Mouse (Mus musculus): ENCODE measurements at regions not wholly inside any gene's neighbourhood (a gene's known extent, or its start where the extent isn't known, plus 50 kb on each side); places are given as distances from the start of the nearest gene placed in this dataset.
A peak's percentile ranks its signal among the peaks of the same experiment; 100 is the strongest.

DNA sequence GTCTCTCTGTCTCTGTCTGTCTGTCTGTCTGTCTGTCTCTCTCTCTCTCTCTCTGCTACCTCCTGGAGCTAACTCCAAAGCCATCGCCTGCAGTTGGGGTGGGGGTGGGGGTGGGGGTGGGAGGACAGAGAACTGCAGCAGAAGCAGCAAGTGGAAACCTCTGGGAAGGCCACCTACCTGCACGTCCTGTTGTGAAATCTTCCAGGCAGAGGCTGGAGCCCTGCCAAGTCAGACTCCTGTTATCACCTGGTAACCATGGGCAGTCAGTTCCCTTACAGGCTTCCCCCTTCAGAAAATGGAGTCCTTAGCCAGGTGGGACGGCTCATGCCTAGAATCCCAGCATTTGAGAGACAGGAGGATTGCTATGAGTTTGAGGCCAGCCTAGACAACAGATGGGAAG lies 361.8 kb downstream of the Bcor start:
- Histone ChIP-seq H3K36me3 (ENCODE audit: control insufficient read depth, insufficient read depth, low read length) (no peaks in the 10 kb centered on the region), H3K4me3 (ENCODE audit: low read depth, low read length) (no peak overlapping the region), H3K4me2 (no peak overlapping the region), H3K9ac (ENCODE audit: low read depth, low read length) (no peak overlapping the region), H3K9me3 (replicated peaks; ENCODE audit: control insufficient read depth, low read length) (no peaks in the 10 kb centered on the region), H3K27me3 (ENCODE audit: control insufficient read depth, insufficient read depth, low read length) (peaks cover 6% of the 10 kb centered on the region; the same call in 1 of the 2 replicates), H3K27ac (ENCODE audit: low read depth, low read length) (no peak overlapping the region), H3K4me1 (ENCODE audit: control insufficient read depth, insufficient read depth, low read length) (no peaks in the 10 kb centered on the region)
- no peak for ATAC-seq (replicated peaks; ENCODE audit: insufficient number of reproducible peaks, low FRiP score, low TSS enrichment)
- 9% methylated on average over 3 of the region's 3 CpGs for WGBS (ENCODE audit: insufficient replicate concordance)

- Histone ChIP-seq H3K4me2 (no peak overlapping the region), H3K27ac (ENCODE audit: low read depth, low read length) (no peak overlapping the region), H3K27me3 (ENCODE audit: control insufficient read depth, insufficient read depth, low read length) (peaks cover 15% of the 10 kb centered on the region), H3K4me1 (ENCODE audit: control insufficient read depth, insufficient read depth, low read length) (0 out of 2 replicates have a peak, but pooled peaks cover 3% of the 10 kb centered on the region), H3K9me3 (replicated peaks; ENCODE audit: control insufficient read depth, low read length) (no peaks in the 10 kb centered on the region), H3K36me3 (ENCODE audit: control insufficient read depth, insufficient read depth, low read length) (no peaks in the 10 kb centered on the region), H3K9ac (ENCODE audit: low read depth, low read length) (no peak overlapping the region), H3K4me3 (ENCODE audit: low read depth, low read length) (no peak overlapping the region)
- 65% methylated on average over 16 of the region's 16 CpGs for WGBS (ENCODE audit: insufficient replicate concordance)
- ATAC-seq (replicated peaks; ENCODE audit: insufficient number of reproducible peaks, low FRiP score, low TSS enrichment) = no peak
Measured at GRCm38 (mm10) chrX:11800400-11800941, 359.7 kb downstream of the Bcor start.

DNA sequence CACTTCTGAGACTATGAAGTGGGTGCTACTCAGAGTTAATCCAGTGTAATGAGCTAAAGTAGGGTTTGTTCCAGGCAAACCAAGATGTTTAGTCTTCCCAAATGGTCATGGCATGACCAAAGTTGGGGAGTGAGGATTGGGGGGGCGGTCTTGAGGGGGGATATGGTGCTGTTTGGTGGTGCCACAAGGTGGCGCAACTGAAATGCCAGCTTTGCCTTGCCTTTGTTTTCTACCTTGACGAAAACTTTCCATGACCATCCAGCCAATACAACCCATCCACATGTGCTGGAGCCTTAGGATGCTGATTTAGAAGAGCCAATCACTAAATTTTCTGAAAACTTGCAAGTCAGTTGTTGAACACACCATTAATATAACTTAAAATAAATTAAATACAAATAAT lies 358.9 kb downstream of the Bcor start:
- peaks cover 19% of the 10 kb centered on the region for H3K27me3 ChIP-seq (ENCODE audit: control insufficient read depth, insufficient read depth, low read length)
- 0 out of 2 replicates have a peak, but pooled peaks cover 3% of the 10 kb centered on the region for H3K4me1 ChIP-seq (ENCODE audit: control insufficient read depth, insufficient read depth, low read length)
- no peak for ATAC-seq (replicated peaks; ENCODE audit: insufficient number of reproducible peaks, low FRiP score, low TSS enrichment)
- H3K27ac ChIP-seq (ENCODE audit: low read depth, low read length) = no peak overlapping the region
- WGBS (ENCODE audit: insufficient replicate concordance) = 62% methylated on average over 3 of the region's 3 CpGs
- no peak overlapping the region for H3K9ac ChIP-seq (ENCODE audit: low read depth, low read length)
- no peaks in the 10 kb centered on the region for H3K36me3 ChIP-seq (ENCODE audit: control insufficient read depth, insufficient read depth, low read length)
- no peak overlapping the region for H3K4me2 ChIP-seq
- no peak overlapping the region for H3K4me3 ChIP-seq (ENCODE audit: low read depth, low read length)
- H3K9me3 ChIP-seq (replicated peaks; ENCODE audit: control insufficient read depth, low read length) = no peaks in the 10 kb centered on the region

DNA sequence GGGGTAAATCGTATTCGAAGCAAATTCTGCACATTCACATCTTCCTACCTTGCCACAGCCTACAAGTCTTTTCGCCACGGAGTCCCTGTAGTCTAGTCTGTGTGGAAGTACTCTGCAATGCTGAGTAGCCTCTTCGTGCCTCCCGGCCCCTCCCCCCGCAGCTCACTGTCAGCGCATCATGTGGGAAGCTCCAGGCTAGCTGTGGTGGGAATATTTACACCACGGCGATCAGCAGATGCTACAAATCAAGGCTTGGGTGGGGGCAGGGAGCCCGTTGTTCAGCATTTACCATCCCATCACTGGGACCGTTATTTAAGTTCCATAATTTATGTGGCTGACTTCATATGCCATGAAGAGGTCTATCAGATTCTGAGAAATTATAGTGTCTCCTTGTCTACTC lies 358.5 kb downstream of the Bcor start:
- H3K36me3 ChIP-seq (ENCODE audit: control insufficient read depth, insufficient read depth, low read length) = no peaks in the 10 kb centered on the region
- WGBS (ENCODE audit: insufficient replicate concordance) = 44% methylated on average over 12 of the region's 12 CpGs
- no peak for ATAC-seq (replicated peaks; ENCODE audit: insufficient number of reproducible peaks, low FRiP score, low TSS enrichment)

GRCm38 (mm10) chrX:11802074-11802899 lies 357.9 kb downstream of the Bcor start:
- Histone ChIP-seq H3K9ac (ENCODE audit: low read depth, low read length) (no peak overlapping the region), H3K4me3 (ENCODE audit: low read depth, low read length) (no peak overlapping the region), H3K27me3 (ENCODE audit: control insufficient read depth, insufficient read depth, low read length) (peaks cover 29% of the 10 kb centered on the region), H3K9me3 (replicated peaks; ENCODE audit: control insufficient read depth, low read length) (no peaks in the 10 kb centered on the region), H3K4me1 (ENCODE audit: control insufficient read depth, insufficient read depth, low read length) (0 out of 2 replicates have a peak, but pooled peaks cover 6% of the 10 kb centered on the region), H3K36me3 (ENCODE audit: control insufficient read depth, insufficient read depth, low read length) (no peaks in the 10 kb centered on the region), H3K4me2 (no peak overlapping the region), H3K27ac (ENCODE audit: low read depth, low read length) (no peak overlapping the region)
- ATAC-seq (replicated peaks; ENCODE audit: insufficient number of reproducible peaks, low FRiP score, low TSS enrichment) = no peak
- 44% methylated on average over 8 of the region's 8 CpGs for WGBS (ENCODE audit: insufficient replicate concordance)

More for the DNA sequence above, 358.5 kb downstream of the Bcor start:
- no peak overlapping the region for H3K27ac ChIP-seq (ENCODE audit: low read depth, low read length)
- H3K27me3 ChIP-seq (ENCODE audit: control insufficient read depth, insufficient read depth, low read length) = peaks cover 23% of the 10 kb centered on the region
- 0 out of 2 replicates have a peak, but pooled peaks cover 5% of the 10 kb centered on the region for H3K4me1 ChIP-seq (ENCODE audit: control insufficient read depth, insufficient read depth, low read length)
- H3K9ac ChIP-seq (ENCODE audit: low read depth, low read length) = no peak overlapping the region
- H3K9me3 ChIP-seq (replicated peaks; ENCODE audit: control insufficient read depth, low read length) = no peaks in the 10 kb centered on the region
- H3K4me3 ChIP-seq (ENCODE audit: low read depth, low read length) = no peak overlapping the region
- H3K4me2 ChIP-seq = no peak overlapping the region

DNA sequence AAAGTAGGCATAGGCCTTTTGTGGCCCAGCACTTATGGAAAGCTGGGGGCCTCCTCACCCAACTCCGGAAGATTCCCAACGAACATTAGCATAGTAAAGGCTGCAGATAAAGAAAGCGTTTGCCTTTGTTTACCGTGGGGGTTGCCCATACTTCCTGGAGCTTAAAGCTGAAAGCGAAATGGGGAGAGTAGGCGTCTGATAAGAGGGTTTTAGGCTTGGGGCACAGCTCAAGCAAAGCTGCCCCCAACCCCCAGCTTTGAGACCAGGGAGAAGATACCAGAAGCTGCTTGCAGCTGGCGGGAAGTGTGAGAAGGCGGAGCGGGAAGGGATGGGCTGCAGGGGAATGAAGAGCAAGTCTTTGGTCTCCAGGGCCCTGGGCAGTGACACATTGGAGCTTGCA lies 356.9 kb downstream of the Bcor start:
- Histone ChIP-seq H3K4me3 (ENCODE audit: low read depth, low read length) (no peak overlapping the region), H3K27ac (ENCODE audit: low read depth, low read length) (no peak overlapping the region), H3K9me3 (replicated peaks; ENCODE audit: control insufficient read depth, low read length) (no peaks in the 10 kb centered on the region), H3K27me3 (ENCODE audit: control insufficient read depth, insufficient read depth, low read length) (peaks cover 37% of the 10 kb centered on the region), H3K36me3 (ENCODE audit: control insufficient read depth, insufficient read depth, low read length) (no peaks in the 10 kb centered on the region), H3K4me2 (no peak overlapping the region), H3K4me1 (ENCODE audit: control insufficient read depth, insufficient read depth, low read length) (0 out of 2 replicates have a peak, but pooled peaks cover 6% of the 10 kb centered on the region), H3K9ac (ENCODE audit: low read depth, low read length) (no peak overlapping the region)
- ATAC-seq (replicated peaks; ENCODE audit: insufficient number of reproducible peaks, low FRiP score, low TSS enrichment) = no peak
- WGBS (ENCODE audit: insufficient replicate concordance) = 11% methylated on average over 9 of the region's 9 CpGs

GRCm38 (mm10) chrX:11806896-11807252 lies 353.3 kb downstream of the Bcor start:
- no peak for ATAC-seq (replicated peaks; ENCODE audit: insufficient number of reproducible peaks, low FRiP score, low TSS enrichment)
- Histone ChIP-seq H3K27ac (ENCODE audit: low read depth, low read length) (no peak overlapping the region), H3K4me1 (ENCODE audit: control insufficient read depth, insufficient read depth, low read length) (0 out of 2 replicates have a peak, but pooled peaks cover 6% of the 10 kb centered on the region), H3K27me3 (ENCODE audit: control insufficient read depth, insufficient read depth, low read length) (peaks cover 42% of the 10 kb centered on the region), H3K36me3 (ENCODE audit: control insufficient read depth, insufficient read depth, low read length) (no peaks in the 10 kb centered on the region), H3K4me3 (ENCODE audit: low read depth, low read length) (peak overlapping the region; percentile 41), H3K9me3 (replicated peaks; ENCODE audit: control insufficient read depth, low read length) (no peaks in the 10 kb centered on the region), H3K9ac (ENCODE audit: low read depth, low read length) (peak overlapping the region; percentile 66), H3K4me2 (peak overlapping the region; percentile 71)
- 7% methylated on average over 22 of the region's 22 CpGs for WGBS (ENCODE audit: insufficient replicate concordance)

DNA sequence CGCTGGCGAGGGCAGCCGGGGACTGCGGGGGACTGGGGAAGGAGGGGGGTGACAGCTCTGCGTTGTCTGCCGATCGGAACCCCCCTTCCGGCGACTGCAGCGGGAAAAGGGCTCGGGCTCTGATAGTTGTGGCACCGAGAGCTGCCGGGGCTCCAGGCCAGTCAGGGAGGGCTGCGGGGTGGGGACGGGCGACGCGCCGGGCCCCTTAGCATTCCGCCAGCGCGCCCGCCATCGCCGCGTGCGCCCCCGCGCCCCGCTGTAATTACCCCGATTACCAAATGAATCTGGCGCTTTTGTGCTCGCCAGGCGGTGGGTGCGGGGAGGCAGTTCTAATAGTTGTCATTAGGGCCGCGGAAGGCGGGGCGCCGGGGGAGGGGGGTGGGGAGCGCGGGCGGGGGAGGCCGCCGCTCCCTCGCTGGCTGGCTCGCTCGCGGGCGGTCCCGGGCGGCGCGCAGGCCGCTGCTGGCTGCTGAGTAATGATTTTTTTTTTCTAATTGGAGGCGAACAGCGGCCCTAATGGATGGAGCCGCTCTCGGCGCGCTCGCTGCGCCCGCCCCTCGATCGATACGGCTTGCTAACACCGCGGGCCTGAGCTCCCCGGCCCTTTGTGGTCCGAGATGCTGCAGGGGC lies 352.8 kb downstream of the Bcor start:
- Histone ChIP-seq H3K4me3 (ENCODE audit: low read depth, low read length) (peak overlapping the region; percentile 41), H3K4me2 (peak overlapping the region; percentile 71), H3K27ac (ENCODE audit: low read depth, low read length) (0 out of 2 replicates have a peak overlapping the region, but pooled peaks have one; percentile 35), H3K27me3 (ENCODE audit: control insufficient read depth, insufficient read depth, low read length) (peaks cover 42% of the 10 kb centered on the region), H3K36me3 (ENCODE audit: control insufficient read depth, insufficient read depth, low read length) (no peaks in the 10 kb centered on the region), H3K9me3 (replicated peaks; ENCODE audit: control insufficient read depth, low read length) (no peaks in the 10 kb centered on the region), H3K9ac (ENCODE audit: low read depth, low read length) (peak overlapping the region; percentile 66), H3K4me1 (ENCODE audit: control insufficient read depth, insufficient read depth, low read length) (0 out of 2 replicates have a peak, but pooled peaks cover 6% of the 10 kb centered on the region)
- ATAC-seq (replicated peaks; ENCODE audit: insufficient number of reproducible peaks, low FRiP score, low TSS enrichment) = 0 out of 2 replicates have a peak, but pooled peaks have one; percentile 46
- WGBS (ENCODE audit: insufficient replicate concordance) = 2% methylated on average over 64 of the region's 71 CpGs
